ENCODE assay signal across 22 mouse cellular contexts in the genomic region with DNA sequence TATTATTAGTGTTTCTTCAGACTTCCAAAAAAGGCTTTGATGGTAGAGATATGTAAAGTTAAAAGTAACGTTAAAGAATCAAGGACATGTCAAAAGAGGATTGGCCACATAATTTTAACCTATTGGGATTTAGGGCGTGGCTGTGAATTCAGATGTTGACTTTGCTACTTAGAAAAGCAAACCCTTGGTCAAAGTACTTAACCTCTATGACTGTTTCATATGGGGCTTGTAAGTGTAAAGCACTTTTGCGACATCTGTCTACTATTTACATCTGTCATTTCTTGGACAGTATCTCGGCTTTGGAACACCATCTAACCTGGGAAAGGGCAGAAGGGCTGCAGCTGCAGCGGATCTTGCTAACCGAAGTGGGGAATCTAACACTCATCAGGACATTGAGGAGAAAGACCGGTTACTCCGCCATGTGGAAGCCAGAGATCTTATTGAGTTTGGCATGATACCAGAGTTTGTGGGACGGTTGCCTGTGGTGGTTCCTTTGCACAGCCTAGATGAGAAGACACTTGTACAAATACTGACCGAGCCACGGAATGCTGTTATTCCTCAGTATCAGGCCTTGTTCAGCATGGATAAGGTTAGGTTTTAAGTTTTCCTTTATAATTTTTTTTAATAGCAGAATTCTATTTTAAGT. TPM values are rescaled to one million over a fixed set of nuclear protein-coding genes. Genes with fewer than 3 reads are reported as not detected.
"Had no signal": no experiment of that assay in that cellular context is flagged by ENCODE, and none has a peak within 500 bp of the region (broad histone marks: within the 10 kb centered on the region; RNA-seq: fewer than 3 reads in every experiment).

No protein-coding gene starts in this region.

- H3K9me3 ChIP-seq: lung, embryonic 15.5 days; megakaryocyte, embryonic 14.5 days; midbrain, embryonic 10.5 days; midbrain, embryonic 13.5 days; neural tube, embryonic 13.5 days had no signal

- H3K4me1 ChIP-seq: lung, embryonic 15.5 days; midbrain, embryonic 10.5 days; midbrain, embryonic 13.5 days; neural tube, embryonic 13.5 days had no signal

- H3K4me2 ChIP-seq: lung, embryonic 15.5 days; midbrain, embryonic 13.5 days; neural tube, embryonic 13.5 days had no signal

- H3K9ac ChIP-seq: liver, embryonic 14.5 days; lung, embryonic 15.5 days; midbrain, embryonic 13.5 days; neural tube, embryonic 13.5 days had no signal

- H3K4me3 ChIP-seq: left cerebral cortex, adult 2 months; lung, embryonic 15.5 days; megakaryocyte, embryonic 14.5 days; midbrain, embryonic 10.5 days; midbrain, embryonic 13.5 days; myocyte; neural tube, embryonic 13.5 days had no signal

- H3K27me3 ChIP-seq: lung, embryonic 15.5 days; megakaryocyte, embryonic 14.5 days; midbrain, embryonic 13.5 days; neural tube, embryonic 13.5 days had no signal

- DNase-seq: kidney, adult 2 months; kidney, postnatal 25 days; layer of hippocampus, postnatal 36 days; retina, postnatal 1 day; right cerebral cortex, postnatal 25 days; spleen, adult 18-20 months; thymus, adult 18-20 months; thymus, postnatal 36 days had no signal

- H3K27ac ChIP-seq: kidney, postnatal 0 days; left cerebral cortex, adult 2 months; liver, embryonic 14.5 days; lung, embryonic 15.5 days; midbrain, embryonic 10.5 days; midbrain, embryonic 13.5 days; neural tube, embryonic 13.5 days had no signal

- ATAC-seq: intestine, postnatal 0 days; midbrain, embryonic 13.5 days; midbrain, embryonic 16.5 days had no signal

RNA-seq across cellular contexts. Expression of gene Ubap1l, which starts 38.5 kb away (rescaled TPM):
- total RNA-seq: monocyte, adult 5-6 weeks had no signal

RNA-seq across cellular contexts. Expression of gene Cilp, which starts 57.4 kb away (rescaled TPM):
- total RNA-seq: layer of hippocampus, postnatal 36 days; left cerebral cortex, postnatal 36 days; monocyte, adult 5-6 weeks; neutrophil, adult 5-6 weeks had no signal
